Mouse (Mus musculus) kidney, embryonic 16.5 days (tissue): ENCODE results near the gene Synj1. TPM values are rescaled to one million over a fixed set of nuclear protein-coding genes. Genes with fewer than 3 reads are reported as not detected.

Source experiments
- ATAC-seq: fragments of 200-750 bp; cut with Nextera tagmentation; 2 replicates; pipeline ENCODE4 v1.8.0; 2017; ENCODE audit warnings: moderate TSS enrichment; ENCODE audit not compliant: low FRiP score, low TSS enrichment
- H3K27ac ChIP-seq: fragments of 300-500 bp; sonication (generic); 2 replicates; pipeline ENCODE4 v1.5.1; 2014; ENCODE audit warnings: low read length
- H3K27me3 ChIP-seq: fragments of 300-500 bp; sonication (generic); 2 replicates; pipeline ENCODE4 v1.6.1; 2014; ENCODE audit warnings: low read length, control low read depth, mixed read lengths; ENCODE audit not compliant: insufficient read depth
- H3K36me3 ChIP-seq: fragments of 300-500 bp; sonication (generic); 2 replicates; pipeline ENCODE4 v1.6.1; 2014; ENCODE audit warnings: low read length, control low read depth, mixed read lengths; ENCODE audit not compliant: insufficient read depth
- H3K4me1 ChIP-seq: fragments of 300-500 bp; sonication (generic); 2 replicates; pipeline ENCODE4 v1.6.1; 2014; ENCODE audit warnings: low read length, control low read depth, mixed read lengths; ENCODE audit not compliant: insufficient read depth
- H3K4me2 ChIP-seq: fragments of 300-500 bp; sonication (generic); replicated peaks from 2 replicates; pipeline ENCODE4 v1.6.1; 2014; ENCODE audit warnings: low read depth, low read length
- H3K4me3 ChIP-seq: fragments of 300-500 bp; sonication (generic); 2 replicates; pipeline ENCODE4 v1.5.1; 2014; ENCODE audit warnings: mild to moderate bottlenecking, low read length
- H3K9ac ChIP-seq: fragments of 300-500 bp; sonication (generic); replicated peaks from 2 replicates; pipeline ENCODE4 v1.6.1; 2014; ENCODE audit warnings: low read length
- H3K9me3 ChIP-seq: fragments of 300-500 bp; sonication (generic); 2 replicates; pipeline ENCODE4 v1.6.1; 2016; ENCODE audit warnings: low read length, control low read depth
- WGBS: fragments of 180-500 bp; shearing (Covaris S2); extraction: QIAGEN DNeasy Blood & Tissue Kit; methylation state at CpG from one replicate; pipeline ENCODE4 v1.1.7; 2014; 5-methylcytosine and 5-hydroxymethylcytosine counted together
- polyA plus RNA-seq: library from polyadenylated mRNA; unstranded; fragments of >200 nt; fragmentation: Nextera tagmentation; extraction: Ambion mirVana; gene quantifications from 2 replicates; pipeline ENCODE4 v1.2.1, GENCODE M21; 2015

Gene Synj1
- polyA plus RNA-seq, 1 experiment from 2014 or later: 12.3 TPM

GRCm38 (mm10) chr16:91019476-91019875 lies 8.4 kb upstream of the Synj1 start:
- Histone ChIP-seq H3K9me3 (peaks cover 5% of the 10 kb centered on the region; the same call in 1 of the 2 replicates), H3K4me2 (no peak overlapping the region), H3K4me1 (no peaks in the 10 kb centered on the region), H3K27me3 (no peaks in the 10 kb centered on the region), H3K4me3 (no peak overlapping the region), H3K9ac (no peak overlapping the region), H3K27ac (no peak overlapping the region), H3K36me3 (peaks cover 78% of the 10 kb centered on the region)
- 95% methylated on average over 4 of the region's 4 CpGs for WGBS
- ATAC-seq: no peak

- no peak for ATAC-seq
- H3K27ac ChIP-seq: no peak overlapping the region
- peaks cover 7% of the 10 kb centered on the region for H3K4me1 ChIP-seq
- WGBS: 84% methylated on average over 4 of the region's 4 CpGs
- no peaks in the 10 kb centered on the region for H3K9me3 ChIP-seq
- no peak overlapping the region for H3K9ac ChIP-seq
- H3K27me3 ChIP-seq: no peaks in the 10 kb centered on the region
- no peak overlapping the region for H3K4me3 ChIP-seq
- H3K4me2 ChIP-seq: no peak overlapping the region
- peaks cover 54% of the 10 kb centered on the region for H3K36me3 ChIP-seq
Observed at GRCm38 (mm10) chr16:91015761-91016160, 4.7 kb upstream of the Synj1 start.

- ATAC-seq: no peak
- Histone ChIP-seq H3K27ac (peak overlapping the region; percentile 93), H3K27me3 (no peaks in the 10 kb centered on the region), H3K4me1 (peaks cover 17% of the 10 kb centered on the region), H3K4me2 (peak overlapping the region; percentile 78), H3K4me3 (peak overlapping the region; percentile 76), H3K9me3 (no peaks in the 10 kb centered on the region), H3K9ac (peak overlapping the region; percentile 87), H3K36me3 (peaks cover 19% of the 10 kb centered on the region; the same call in 1 of the 2 replicates)
- 24% methylated on average over 3 of the region's 3 CpGs for WGBS
Observed at GRCm38 (mm10) chr16:91011847-91012246, 739 bp upstream of the Synj1 start.

GRCm38 (mm10) chr16:91010581-91011020 lies 507 bp downstream of the Synj1 start:
- Histone ChIP-seq H3K27ac (peak overlapping the region; percentile 82), H3K9me3 (no peaks in the 10 kb centered on the region), H3K4me3 (peak overlapping the region; percentile 76), H3K4me2 (peak overlapping the region; percentile 78), H3K4me1 (peaks cover 17% of the 10 kb centered on the region), H3K36me3 (peaks cover 11% of the 10 kb centered on the region; the same call in 1 of the 2 replicates), H3K9ac (peak overlapping the region; percentile 87), H3K27me3 (no peaks in the 10 kb centered on the region)
- ATAC-seq: no peak; the same call in none of the 2 replicates
- under 1% methylated on average over 41 of the region's 42 CpGs for WGBS

- H3K36me3 ChIP-seq: peaks cover 7% of the 10 kb centered on the region; the same call in 1 of the 2 replicates
- WGBS: 1% methylated on average over 19 of the region's 19 CpGs
- peak overlapping the region; percentile 78 for H3K4me2 ChIP-seq
- no peak for ATAC-seq
- peak overlapping the region; percentile 87 for H3K9ac ChIP-seq
- H3K27ac ChIP-seq: peak overlapping the region; percentile 82
- H3K9me3 ChIP-seq: no peaks in the 10 kb centered on the region
- peaks cover 17% of the 10 kb centered on the region for H3K4me1 ChIP-seq
- no peaks in the 10 kb centered on the region for H3K27me3 ChIP-seq
- peak overlapping the region; percentile 76 for H3K4me3 ChIP-seq
Observed at GRCm38 (mm10) chr16:91009942-91010529, 1.1 kb downstream of the Synj1 start.

- Histone ChIP-seq H3K36me3 (no peaks in the 10 kb centered on the region), H3K27me3 (no peaks in the 10 kb centered on the region), H3K9me3 (no peaks in the 10 kb centered on the region), H3K4me1 (peaks cover 8% of the 10 kb centered on the region; the same call in 1 of the 2 replicates), H3K27ac (no peak overlapping the region), H3K4me2 (no peak overlapping the region), H3K9ac (no peak overlapping the region), H3K4me3 (no peak overlapping the region)
- 70% methylated on average over 4 of the region's 4 CpGs for WGBS
- peak; percentile 39; the same call in 1 of the 2 replicates for ATAC-seq
Observed at GRCm38 (mm10) chr16:91004915-91005538, 6.1 kb downstream of the Synj1 start.

GRCm38 (mm10) chr16:91001098-91001497 lies 10.0 kb downstream of the Synj1 start:
- no peak overlapping the region for H3K27ac ChIP-seq
- ATAC-seq: no peak
- no peaks in the 10 kb centered on the region for H3K4me1 ChIP-seq
- H3K4me2 ChIP-seq: no peak overlapping the region
- H3K9ac ChIP-seq: no peak overlapping the region
- no peaks in the 10 kb centered on the region for H3K27me3 ChIP-seq
- H3K9me3 ChIP-seq: no peaks in the 10 kb centered on the region
- no peaks in the 10 kb centered on the region for H3K36me3 ChIP-seq
- no peak overlapping the region for H3K4me3 ChIP-seq
- WGBS: 86% methylated on average over 2 of the region's 2 CpGs

GRCm38 (mm10) chr16:90999827-91000226 lies 11.3 kb downstream of the Synj1 start:
- no peaks in the 10 kb centered on the region for H3K9me3 ChIP-seq
- ATAC-seq: no peak
- no peak overlapping the region for H3K4me3 ChIP-seq
- H3K36me3 ChIP-seq: no peaks in the 10 kb centered on the region
- H3K4me2 ChIP-seq: no peak overlapping the region
- H3K9ac ChIP-seq: no peak overlapping the region
- H3K27ac ChIP-seq: no peak overlapping the region
- no peaks in the 10 kb centered on the region for H3K27me3 ChIP-seq
- 74% methylated on average over 4 of the region's 4 CpGs for WGBS
- H3K4me1 ChIP-seq: no peaks in the 10 kb centered on the region

GRCm38 (mm10) chr16:90997822-90998221 lies 13.3 kb downstream of the Synj1 start:
- H3K9ac ChIP-seq: no peak overlapping the region
- H3K9me3 ChIP-seq: no peaks in the 10 kb centered on the region
- no peak overlapping the region for H3K4me2 ChIP-seq
- ATAC-seq: no peak
- H3K4me1 ChIP-seq: no peaks in the 10 kb centered on the region
- no peak overlapping the region for H3K4me3 ChIP-seq
- no peak overlapping the region for H3K27ac ChIP-seq
- WGBS: 94% methylated on average over 3 of the region's 3 CpGs
- H3K36me3 ChIP-seq: no peaks in the 10 kb centered on the region
- no peaks in the 10 kb centered on the region for H3K27me3 ChIP-seq
